Mouse (Mus musculus) cerebellum, postnatal 4 days (tissue): ENCODE results near the gene Tent4b.

Experiments used
- DNase-seq, 2 experiments: peaks; one replicate each; pipeline ENCODE4 v3.0.0; 2022; ENCODE audit warnings: low spot score in 2 of 2, mixed read lengths in 1 of 2

The Tent4b gene

DNA sequence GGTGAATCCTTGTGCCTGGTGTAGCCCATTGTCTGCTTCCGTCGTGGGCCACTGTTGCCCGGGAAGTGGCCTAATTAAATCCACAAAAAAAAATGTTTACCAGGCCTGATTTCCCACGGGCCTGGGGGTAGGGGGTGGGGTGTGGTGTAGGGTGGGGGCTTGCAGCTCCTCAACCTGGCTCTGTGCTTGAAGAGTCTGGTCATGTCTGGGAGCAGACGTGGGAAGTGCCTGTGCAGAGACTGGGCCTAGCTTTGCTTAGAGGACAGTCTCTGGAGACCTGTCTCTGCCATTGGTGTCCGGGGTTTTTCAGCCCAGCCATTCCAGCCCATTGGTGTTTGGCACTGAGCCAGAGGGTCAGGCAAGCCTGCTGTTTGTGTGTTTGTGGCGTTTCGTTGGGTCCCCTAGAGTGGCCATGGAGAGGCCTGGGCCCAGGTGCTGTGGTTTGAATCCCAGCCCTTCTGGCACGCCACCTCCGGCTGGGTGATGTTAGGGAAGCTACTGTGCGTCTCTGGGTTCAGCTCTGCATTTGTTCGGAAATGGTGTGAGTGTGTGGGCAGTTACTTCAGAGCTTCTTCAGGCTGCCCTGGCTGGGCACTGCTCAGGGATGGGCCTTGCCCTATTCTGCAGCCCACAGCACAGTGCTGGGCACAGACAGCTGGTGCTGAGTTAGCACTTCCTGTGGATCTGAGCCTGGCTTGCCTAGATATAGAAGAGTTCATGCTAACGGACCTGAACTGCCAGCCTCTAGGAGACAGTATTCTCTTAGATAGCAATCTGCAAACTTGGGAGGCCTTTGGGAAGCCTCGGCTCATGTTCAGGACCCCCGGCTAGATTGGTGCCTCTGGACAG, 102.8 kb downstream of the Tent4b start:
- DNase-seq, result peak in 1 of 2 experiments; percentile 40

DNA sequence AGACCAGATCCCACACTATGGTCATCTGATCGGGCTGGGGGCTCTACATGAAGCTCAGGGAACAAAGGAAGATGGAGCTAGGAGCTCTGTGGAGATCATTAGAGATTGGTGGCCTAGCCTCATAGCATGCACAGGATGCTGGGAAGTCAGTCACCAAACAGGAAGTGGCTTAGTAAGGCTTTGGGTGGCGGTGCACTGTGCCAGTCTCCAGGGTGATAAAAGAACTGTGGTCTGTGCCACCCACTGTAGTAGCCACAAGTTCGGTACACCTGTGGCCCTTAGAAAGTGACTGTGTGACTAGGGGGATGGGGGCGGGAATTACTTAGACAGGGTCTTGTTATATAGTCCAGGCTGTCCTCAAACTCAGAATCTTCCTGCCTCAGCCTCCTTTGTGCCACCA, 106.8 kb downstream of the Tent4b start:
- DNase-seq, result no peak

DNA sequence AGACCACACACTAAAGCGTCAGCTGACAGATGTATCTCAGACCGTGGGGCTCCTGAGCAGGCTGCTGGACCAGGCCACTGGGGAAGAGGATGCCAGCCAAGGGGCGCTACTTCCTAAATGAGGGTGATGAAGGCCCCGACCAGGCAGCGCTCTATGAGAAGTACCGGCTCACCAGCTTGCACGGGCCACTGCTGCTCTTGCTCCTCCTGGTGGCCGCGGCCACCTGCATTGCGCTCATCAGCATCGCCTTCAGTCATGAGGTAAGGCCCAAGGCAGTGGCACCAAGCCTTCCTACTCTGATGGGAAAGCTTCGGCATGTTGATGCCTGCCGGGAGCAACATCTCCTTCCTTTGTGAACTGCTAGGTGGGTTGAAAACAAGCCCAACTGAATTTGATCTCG, 107.5 kb downstream of the Tent4b start:
- DNase-seq, result no peak

DNA sequence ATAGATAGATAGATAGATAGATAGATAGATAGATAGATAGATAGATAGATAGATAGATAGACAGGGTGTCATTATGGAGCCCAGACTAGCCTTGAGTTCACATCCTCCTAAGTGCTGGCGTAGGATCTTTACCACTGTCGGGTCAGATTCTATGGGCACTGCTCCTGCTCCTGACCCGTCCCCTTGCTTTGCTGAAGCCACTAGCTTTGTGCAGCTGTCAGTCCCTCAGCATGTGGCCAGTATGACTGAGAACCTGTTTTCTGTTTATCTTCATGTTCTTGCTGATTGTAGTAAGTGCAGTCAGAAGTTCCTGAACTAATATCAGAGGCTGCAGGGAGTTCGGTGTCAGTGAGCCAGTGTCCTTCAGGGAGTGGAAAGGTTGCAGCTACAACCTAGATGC, 108.7 kb downstream of the Tent4b start:
- DNase-seq, result no peak
